Mouse (Mus musculus) erythroblast, embryonic 14.5 days (primary cell): ENCODE measurements around the gene Uck1.

ENCODE experiments used
- GATA1 ChIP-seq: IDR thresholded peaks from 2 replicates; pipeline ENCODE4 v1.6.1; 2012; ENCODE audit warnings: low read length, inconsistent platforms, mixed read lengths
- TAL1 ChIP-seq: IDR thresholded peaks from 3 replicates; pipeline ENCODE4 v1.6.1; 2012; ENCODE audit warnings: low read length, inconsistent platforms, mixed read lengths

DNA sequence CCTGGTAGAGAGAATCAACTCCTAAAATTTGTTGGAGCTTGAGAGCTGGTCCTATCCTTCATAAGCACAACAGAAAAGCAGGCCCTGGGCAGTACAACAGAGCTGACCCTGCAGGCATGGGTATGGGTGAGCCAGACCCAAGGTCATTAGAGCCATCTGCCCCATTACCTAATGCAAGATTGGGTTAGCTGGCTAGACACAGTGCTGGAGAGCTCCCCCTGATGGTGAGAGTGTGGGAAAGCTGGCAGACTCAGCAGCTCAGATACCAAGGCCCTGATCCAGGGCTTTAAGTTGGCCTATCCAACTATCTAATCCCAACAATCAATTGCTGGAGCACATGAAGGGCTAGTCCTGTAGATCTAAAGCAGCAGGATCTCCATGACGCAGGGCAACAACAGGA is 22.8 kb upstream of the Uck1 start:
- TF ChIP-seq GATA1: no peak
- TF ChIP-seq TAL1: no peak
